Mouse (Mus musculus): ENCODE results near the gene Magi2.
A peak's percentile ranks its signal among the peaks of the same experiment; 100 is the strongest.
"Not testable (repeated sequence)": the region's sequence is repeated elsewhere in the genome, so short reads cannot be mapped to it uniquely, and the experiment has no call there.

Gene Magi2

GRCm38 (mm10) chr5:19462541-19462940, 235.7 kb downstream of the Magi2 start:
- DNase-seq (ENCODE audit: low spot score), result no peak

- peak; percentile 3 for DNase-seq (ENCODE audit: low spot score)
Measured at GRCm38 (mm10) chr5:19465383-19465782, 238.5 kb downstream of the Magi2 start.

GRCm38 (mm10) chr5:19472851-19473439, 246.1 kb downstream of the Magi2 start:
- DNase-seq (ENCODE audit: low spot score), result no peak

GRCm38 (mm10) chr5:19482981-19483380, 256.1 kb downstream of the Magi2 start:
- no peak for DNase-seq (ENCODE audit: low spot score)

GRCm38 (mm10) chr5:19487947-19488346, 261.1 kb downstream of the Magi2 start:
- no peak for DNase-seq (ENCODE audit: low spot score)

GRCm38 (mm10) chr5:19501005-19501404, 274.2 kb downstream of the Magi2 start:
- DNase-seq (ENCODE audit: low spot score), result no peak

GRCm38 (mm10) chr5:19522168-19522567, 295.3 kb downstream of the Magi2 start:
- DNase-seq (ENCODE audit: low spot score), result peak; percentile 78

- no peak for DNase-seq (ENCODE audit: low spot score)
Measured at GRCm38 (mm10) chr5:19539348-19539747, 312.5 kb downstream of the Magi2 start.

- DNase-seq (ENCODE audit: low spot score), result no peak
Measured at GRCm38 (mm10) chr5:19546424-19546823, 319.6 kb downstream of the Magi2 start.

GRCm38 (mm10) chr5:19546900-19547299, 320.1 kb downstream of the Magi2 start:
- peak; percentile 6 for DNase-seq (ENCODE audit: low spot score)

GRCm38 (mm10) chr5:19553510-19553909, 326.7 kb downstream of the Magi2 start:
- no peak for DNase-seq (ENCODE audit: low spot score)

GRCm38 (mm10) chr5:19565636-19566035, 338.8 kb downstream of the Magi2 start:
- no peak for DNase-seq (ENCODE audit: low spot score)

GRCm38 (mm10) chr5:19566136-19566535, 339.3 kb downstream of the Magi2 start:
- DNase-seq (ENCODE audit: low spot score), result not testable (repeated sequence)

- DNase-seq (ENCODE audit: low spot score), result no peak
Measured at GRCm38 (mm10) chr5:19607700-19608099, 380.9 kb downstream of the Magi2 start.

- DNase-seq (ENCODE audit: low spot score), result no peak
Measured at GRCm38 (mm10) chr5:19611788-19612187, 385.0 kb downstream of the Magi2 start.

GRCm38 (mm10) chr5:19621678-19622077, 394.8 kb downstream of the Magi2 start:
- no peak for DNase-seq (ENCODE audit: low spot score)

- DNase-seq (ENCODE audit: low spot score), result no peak
Measured at GRCm38 (mm10) chr5:19633976-19634375, 407.1 kb downstream of the Magi2 start.

GRCm38 (mm10) chr5:19637789-19638188, 411.0 kb downstream of the Magi2 start:
- no peak for DNase-seq (ENCODE audit: low spot score)

GRCm38 (mm10) chr5:19655986-19656385, 429.1 kb downstream of the Magi2 start:
- DNase-seq (ENCODE audit: low spot score), result no peak

- no peak for DNase-seq (ENCODE audit: low spot score)
Measured at GRCm38 (mm10) chr5:19666416-19666815, 439.6 kb downstream of the Magi2 start.

GRCm38 (mm10) chr5:19717296-19717695, 490.5 kb downstream of the Magi2 start:
- DNase-seq (ENCODE audit: low spot score), result no peak

- DNase-seq (ENCODE audit: low spot score), result no peak
Measured at GRCm38 (mm10) chr5:19726277-19726676, 499.4 kb downstream of the Magi2 start.

GRCm38 (mm10) chr5:19745376-19745775, 518.5 kb downstream of the Magi2 start:
- no peak for DNase-seq (ENCODE audit: low spot score)

GRCm38 (mm10) chr5:19745916-19746315, 519.1 kb downstream of the Magi2 start:
- no peak for DNase-seq (ENCODE audit: low spot score)
